Mouse (Mus musculus) erythroblast, embryonic 14.5 days (primary cell): ENCODE data around the gene Olfr24.

Experiments
- GATA1 ChIP-seq: IDR thresholded peaks from 2 replicates; pipeline ENCODE4 v1.6.1; 2012; ENCODE audit warnings: low read length, inconsistent platforms, mixed read lengths
- TAL1 ChIP-seq: IDR thresholded peaks from 3 replicates; pipeline ENCODE4 v1.6.1; 2012; ENCODE audit warnings: low read length, inconsistent platforms, mixed read lengths

DNA sequence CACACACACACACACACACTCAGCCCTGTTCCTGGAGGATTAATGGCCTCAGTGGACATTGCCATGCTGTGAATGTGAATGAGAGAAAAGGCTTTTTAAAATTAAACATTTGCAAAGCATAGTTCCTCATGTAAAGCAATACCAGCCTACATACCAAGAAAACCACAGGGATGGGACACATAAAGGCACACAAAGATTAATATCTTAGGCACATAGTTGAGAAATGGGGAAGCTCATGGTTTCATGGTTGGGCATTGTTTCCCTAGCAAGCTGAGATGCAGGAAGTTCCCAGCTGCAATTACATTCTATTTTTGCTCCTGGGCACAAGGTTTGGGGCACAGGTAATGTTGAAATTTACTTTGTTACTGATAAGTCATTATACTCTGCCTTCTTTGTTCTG lies 58.2 kb downstream of the Olfr24 start:
- TF ChIP-seq GATA1 (no peak), TAL1 (no peak)
